Mouse (Mus musculus): ENCODE measurements around the gene Galnt3. TPM values are rescaled to one million over a fixed set of nuclear protein-coding genes. Genes with fewer than 3 reads are reported as not detected.

Galnt3 gene
- total RNA-seq, 2 experiments from 2014 or later: not detected

- DNase-seq: no peak
Observed at GRCm38 (mm10) chr2:66107864-66108514, 16.8 kb downstream of the Galnt3 start.

DNA sequence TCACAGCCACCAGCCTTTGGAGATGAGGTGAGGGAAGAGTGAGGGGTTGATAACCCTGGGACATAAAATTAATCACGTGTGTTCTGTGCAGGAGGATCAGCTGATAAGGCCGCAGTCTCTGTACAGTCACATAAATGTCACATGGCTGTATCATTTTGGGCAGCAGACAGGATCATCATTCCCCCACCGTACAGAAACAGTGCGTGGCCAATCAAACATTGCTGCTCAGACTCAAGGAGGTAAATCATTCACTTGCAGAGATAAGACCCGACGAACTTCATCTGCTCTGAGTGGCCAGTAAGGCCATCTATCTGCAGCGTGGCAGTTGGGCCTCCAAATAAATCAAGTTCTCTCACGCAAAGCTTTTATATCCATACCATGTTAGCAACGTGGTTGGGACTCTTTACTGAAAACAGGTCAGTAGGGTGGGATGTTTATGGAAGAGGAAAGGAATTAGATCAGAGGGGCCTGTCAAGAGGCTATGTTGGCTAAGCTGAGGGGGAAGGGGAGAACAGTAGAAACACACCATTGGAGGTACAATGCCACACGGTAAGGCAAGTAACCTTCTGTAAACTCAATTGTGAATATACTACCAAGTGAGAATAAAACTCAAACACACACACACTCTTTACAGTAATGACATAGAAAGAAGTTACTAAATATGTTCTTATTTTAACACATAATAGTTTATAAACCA, 20.9 kb downstream of the Galnt3 start:
- no peak for DNase-seq

DNA sequence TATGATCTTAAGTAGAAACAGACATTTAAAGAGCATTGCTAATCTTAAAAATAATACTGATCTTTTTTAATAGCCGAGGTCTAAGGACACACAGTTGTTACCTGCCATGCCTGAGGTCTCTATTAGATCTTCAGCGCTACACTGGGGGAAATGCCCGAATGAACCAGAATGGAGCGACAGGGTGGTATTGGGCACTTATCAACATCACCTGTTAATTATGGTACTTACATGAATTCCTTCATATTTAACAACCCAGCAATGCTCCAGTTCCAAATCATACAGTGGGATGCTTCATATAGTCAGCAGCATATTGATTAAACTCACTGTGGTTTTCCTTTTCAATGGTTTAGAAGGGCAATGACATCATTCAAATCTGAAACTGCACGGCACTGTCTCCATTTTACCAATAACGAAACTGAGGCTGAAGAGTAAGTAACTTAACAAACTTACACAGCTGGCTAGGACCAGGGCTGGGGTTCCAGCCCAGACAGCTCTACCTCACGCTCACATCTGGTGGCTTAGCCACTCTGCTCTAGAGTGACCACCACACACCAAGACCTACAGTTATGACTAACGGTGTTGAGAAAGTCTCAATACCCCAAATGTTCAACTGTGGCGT, 23.0 kb downstream of the Galnt3 start:
- no peak for DNase-seq

DNA sequence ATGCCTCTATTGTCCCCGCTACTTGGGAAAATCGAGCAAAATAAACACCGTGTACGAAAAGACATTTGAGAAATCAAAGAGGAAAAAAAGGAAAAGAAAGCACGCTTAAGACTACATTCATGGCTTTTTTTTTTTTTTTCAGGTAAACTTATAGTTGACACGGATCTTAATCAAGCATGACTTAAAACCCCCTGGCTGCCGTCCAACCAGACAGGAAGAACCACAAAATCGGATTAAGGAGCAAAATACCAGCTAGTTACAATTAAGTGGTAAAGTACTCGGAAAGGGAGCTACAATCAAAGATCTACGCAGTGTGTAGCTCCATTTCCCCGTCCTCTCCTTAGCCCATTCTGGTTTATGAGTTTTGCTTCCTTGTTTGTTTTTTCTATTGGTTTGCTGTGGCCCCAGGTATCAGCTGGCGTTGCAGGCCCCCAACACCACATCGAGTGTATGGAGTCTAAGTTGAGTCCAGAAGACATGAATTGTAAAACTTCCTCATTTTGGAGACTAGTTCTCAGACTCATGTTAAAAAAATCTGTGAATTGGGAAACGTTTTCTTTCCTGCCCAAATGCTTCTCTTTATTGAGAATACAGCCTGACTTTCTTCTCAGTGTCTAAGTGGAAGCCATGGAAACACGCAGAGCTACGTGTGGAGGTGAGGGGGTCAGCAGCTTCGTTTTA, 24.0 kb downstream of the Galnt3 start:
- DNase-seq: no peak

- no peak for DNase-seq
Observed at GRCm38 (mm10) chr2:66100239-66100638, 24.6 kb downstream of the Galnt3 start.

- no peak for DNase-seq
Observed at GRCm38 (mm10) chr2:66094622-66095181, 30.1 kb downstream of the Galnt3 start.

DNA sequence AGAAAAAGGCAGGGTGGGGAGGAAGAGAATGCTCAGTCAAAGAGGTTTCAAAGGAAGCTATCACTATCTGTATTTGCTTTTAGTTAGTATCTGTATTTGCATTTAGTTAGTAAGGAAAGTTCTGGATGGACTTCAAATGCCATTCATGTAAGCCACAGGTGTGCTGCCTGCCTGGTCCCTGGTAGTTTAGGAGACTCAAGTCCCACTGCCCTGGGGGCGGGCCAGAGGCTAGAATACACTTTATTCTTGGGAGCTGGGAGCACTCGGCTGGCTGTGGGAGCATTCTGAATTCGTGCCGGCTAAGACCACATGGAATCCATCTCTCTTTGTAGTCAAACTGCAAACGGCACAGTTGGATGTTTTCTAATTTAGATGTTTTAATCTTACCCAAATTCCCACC, 33.5 kb downstream of the Galnt3 start:
- no peak for DNase-seq

DNA sequence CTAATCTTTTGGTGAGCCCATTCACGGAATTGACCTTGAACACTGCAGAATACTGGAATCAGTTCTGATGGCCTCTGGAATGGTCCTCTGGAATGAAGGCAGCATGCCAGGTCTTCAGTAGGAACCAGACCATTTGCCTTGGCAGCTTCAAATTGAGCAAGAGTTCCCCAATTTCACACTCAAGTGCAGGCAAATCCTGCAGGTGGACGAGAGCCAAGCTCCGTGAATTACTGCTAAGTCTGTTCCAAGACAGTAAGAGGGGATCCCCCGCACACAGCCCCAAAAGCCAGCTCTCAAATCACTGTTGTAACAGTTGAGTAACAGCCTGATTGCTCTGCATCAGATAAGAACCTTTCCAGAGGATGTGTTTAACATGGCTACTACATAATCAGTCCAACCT, 42.9 kb downstream of the Galnt3 start:
- no peak for DNase-seq

- no peak for DNase-seq
Observed at GRCm38 (mm10) chr2:66080731-66081130, 44.1 kb downstream of the Galnt3 start.

DNA sequence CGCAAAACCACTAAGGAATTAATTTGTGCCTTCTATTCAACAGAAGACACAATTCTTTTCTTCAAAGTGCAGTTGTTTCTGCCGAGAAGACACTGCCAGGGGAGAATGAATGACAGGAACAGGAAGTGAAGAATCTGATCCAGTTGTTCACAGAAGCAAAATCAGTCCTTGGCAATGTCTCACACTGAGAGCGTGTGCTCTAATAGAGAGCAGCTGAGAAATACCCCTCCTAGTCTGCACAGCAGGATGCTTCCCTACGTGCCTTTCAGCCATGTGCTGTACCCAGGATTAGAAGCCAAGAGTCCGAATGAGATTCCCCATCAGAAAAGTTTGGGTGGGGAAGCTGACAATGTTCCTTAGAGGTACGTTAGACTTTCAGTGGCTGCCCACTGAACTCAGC, 55.3 kb downstream of the Galnt3 start:
- no peak for DNase-seq

DNA sequence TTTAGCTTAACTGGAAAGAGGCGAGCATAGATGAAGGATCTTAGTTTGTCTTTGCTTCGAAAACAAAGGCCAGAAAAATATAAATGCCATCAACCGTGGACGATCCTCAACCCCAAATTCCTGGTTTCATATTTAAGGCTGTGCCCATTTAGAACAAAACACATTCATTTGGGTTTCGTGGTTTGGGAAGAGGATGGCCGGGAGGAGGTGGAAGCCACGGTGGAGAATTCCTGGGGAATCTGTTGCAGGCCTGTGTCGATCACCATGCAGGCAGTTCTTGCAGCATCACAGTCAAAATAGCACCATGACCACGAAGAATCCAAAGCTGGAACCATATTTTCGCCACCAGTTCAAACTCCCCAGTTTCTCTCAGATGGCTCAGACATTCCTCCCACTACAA, 61.5 kb downstream of the Galnt3 start:
- DNase-seq: no peak

DNA sequence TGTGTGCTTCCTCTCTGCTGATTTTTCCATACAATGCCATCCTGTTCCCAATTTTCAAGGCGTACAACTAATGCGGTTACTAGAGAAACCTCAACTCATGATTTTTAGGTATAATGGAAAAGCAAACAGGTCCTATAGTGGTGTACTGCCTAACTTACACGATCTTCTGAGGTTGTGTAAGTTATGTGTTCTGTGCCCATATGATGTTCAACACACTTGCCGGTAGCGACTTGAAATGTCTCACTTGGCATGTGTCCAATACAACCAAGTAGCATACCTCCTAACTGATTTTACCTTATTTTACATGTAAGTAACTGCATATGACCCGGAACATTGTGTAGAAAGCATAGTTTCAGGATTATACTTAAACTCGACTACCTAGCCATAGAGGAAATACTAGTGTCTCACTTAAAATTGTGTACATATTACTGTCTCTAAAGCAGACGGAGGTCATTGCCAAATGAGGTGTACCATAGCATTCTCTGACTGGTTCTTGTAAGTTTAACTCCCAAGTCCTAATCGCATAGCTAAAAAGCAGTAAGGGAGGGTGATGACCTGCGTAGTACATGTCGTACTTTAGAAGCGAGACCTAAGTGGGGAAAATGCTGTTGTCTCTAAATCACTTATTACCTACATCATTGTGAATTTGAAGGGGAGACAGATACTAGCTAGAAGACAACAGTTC, 80.2 kb downstream of the Galnt3 start:
- no peak for DNase-seq

GRCm38 (mm10) chr2:66043441-66044404, 81.1 kb downstream of the Galnt3 start:
- DNase-seq: no peak

- DNase-seq: no peak
Observed at GRCm38 (mm10) chr2:66041917-66042419, 82.8 kb downstream of the Galnt3 start.

DNA sequence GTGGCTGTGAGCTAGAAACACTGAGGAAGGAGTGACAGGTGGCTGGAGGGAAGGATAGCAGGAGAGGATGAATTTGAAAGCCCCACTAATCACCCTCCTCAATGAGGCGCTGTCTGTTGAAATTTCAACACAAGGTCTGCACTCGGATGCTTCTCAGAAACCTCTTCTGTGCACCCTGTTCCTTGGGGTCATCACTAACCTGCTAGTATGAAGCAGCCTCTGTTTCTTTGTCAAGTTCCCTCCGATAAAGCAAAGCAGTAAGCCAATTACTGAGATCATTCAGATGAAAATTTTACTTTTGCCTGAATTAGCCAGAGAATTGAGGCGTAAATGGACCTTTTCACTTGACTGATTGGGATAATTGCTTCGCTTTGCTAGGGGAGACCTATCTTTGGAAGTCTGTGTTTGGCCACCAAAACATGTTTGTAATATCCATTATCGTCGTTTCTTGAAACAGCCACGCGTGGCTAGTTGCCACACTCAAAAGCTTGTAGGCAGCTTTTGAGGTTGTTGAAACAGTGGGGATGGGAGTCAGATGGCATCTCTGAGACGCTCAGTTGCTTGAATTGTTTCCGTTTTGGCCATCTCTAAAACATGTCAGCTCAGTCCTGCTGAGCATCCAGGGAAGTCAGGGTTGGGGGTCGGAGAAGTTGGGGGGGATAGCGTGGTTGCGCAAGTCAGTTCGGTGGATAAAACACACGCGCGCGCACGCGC, 83.4 kb downstream of the Galnt3 start:
- no peak for DNase-seq

DNA sequence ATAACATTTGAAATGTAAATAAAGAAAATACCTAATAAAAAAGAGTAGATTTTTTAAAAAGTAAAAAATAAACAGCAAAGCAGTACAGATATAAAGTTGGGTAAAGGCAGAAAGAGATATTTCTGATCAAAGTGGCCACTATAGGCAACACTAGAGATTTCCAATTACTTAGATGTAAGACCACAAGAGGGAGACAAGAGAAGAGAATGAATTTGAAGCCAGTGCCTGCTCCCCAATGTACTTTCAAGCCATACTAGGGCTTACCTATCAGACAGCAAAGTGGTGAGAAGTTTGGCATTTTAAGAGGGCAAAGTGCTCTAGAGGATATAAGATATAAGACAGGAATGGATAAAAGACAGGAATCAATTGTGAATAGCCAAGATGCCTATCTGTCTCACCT, 84.2 kb downstream of the Galnt3 start:
- no peak for DNase-seq

DNA sequence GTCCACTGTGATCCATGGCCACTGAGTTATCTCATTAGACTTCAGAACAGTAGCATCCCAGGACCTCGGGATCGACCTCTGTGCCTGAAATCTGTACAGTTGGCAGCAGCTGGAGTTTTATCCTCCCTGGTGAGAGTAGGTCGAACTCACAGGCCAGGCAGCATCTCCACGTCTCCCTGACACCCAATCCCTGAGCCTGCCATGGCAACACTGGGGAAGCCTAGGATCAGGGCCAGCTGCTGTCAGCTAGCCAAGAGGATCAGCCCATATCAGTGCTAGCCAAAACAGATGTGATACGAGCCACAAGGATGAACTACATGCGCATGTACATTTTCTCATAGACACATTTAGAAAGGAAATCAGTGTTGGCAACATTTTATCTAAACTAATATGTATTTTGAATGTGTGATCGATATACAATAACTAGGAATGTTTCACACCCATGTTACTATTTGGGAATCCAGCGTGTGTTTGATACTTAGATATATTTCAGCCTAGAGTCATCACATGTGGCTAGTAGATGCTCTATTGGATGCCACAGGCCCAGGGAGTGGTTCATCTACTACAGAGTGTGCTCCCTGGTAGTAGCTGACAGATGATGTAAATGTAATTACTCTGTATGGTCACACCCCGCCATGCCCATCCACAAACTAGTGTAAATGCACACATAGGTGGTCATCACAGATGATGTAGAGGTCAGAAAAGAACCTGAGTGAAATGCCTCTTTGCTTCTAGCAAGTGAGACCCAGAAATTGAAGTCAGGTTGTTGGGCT, 89.7 kb downstream of the Galnt3 start:
- DNase-seq: peak; percentile 12

Data from gastrocnemius, postnatal 25 days (tissue).